Mouse (Mus musculus): ENCODE data around the gene Thy1.

The Thy1 gene

GRCm38 (mm10) chr9:44067241-44067959 is 24.2 kb downstream of the Thy1 start:
- DNase-seq, result peak; percentile 75

GRCm38 (mm10) chr9:44067960-44068330 is 24.8 kb downstream of the Thy1 start:
- no peak for DNase-seq

- no peak for DNase-seq
These were observed 26.1 kb downstream of the Thy1 start for GRCm38 (mm10) chr9:44069252-44069651.

GRCm38 (mm10) chr9:44070113-44070843 is 27.1 kb downstream of the Thy1 start:
- no peak for DNase-seq

- no peak for DNase-seq
These were observed 27.7 kb downstream of the Thy1 start for GRCm38 (mm10) chr9:44070844-44071231.

- DNase-seq, result no peak
These were observed 28.9 kb downstream of the Thy1 start for GRCm38 (mm10) chr9:44071914-44072598.

GRCm38 (mm10) chr9:44072599-44072915 is 29.4 kb downstream of the Thy1 start:
- DNase-seq, result no peak

- no peak for DNase-seq
These were observed 29.9 kb downstream of the Thy1 start for GRCm38 (mm10) chr9:44073115-44073514.

GRCm38 (mm10) chr9:44074395-44075275 is 31.5 kb downstream of the Thy1 start:
- peak; percentile 76 for DNase-seq

- no peak for DNase-seq
These were observed 32.3 kb downstream of the Thy1 start for GRCm38 (mm10) chr9:44075276-44075995.

GRCm38 (mm10) chr9:44075996-44076763 is 33.0 kb downstream of the Thy1 start:
- DNase-seq, result no peak

- DNase-seq, result peak; percentile 69
These were observed 33.6 kb downstream of the Thy1 start for GRCm38 (mm10) chr9:44076764-44077120.

GRCm38 (mm10) chr9:44077266-44077910 is 34.2 kb downstream of the Thy1 start:
- no peak for DNase-seq

GRCm38 (mm10) chr9:44078136-44078797 is 35.1 kb downstream of the Thy1 start:
- no peak for DNase-seq

- DNase-seq, result no peak
These were observed 36.0 kb downstream of the Thy1 start for GRCm38 (mm10) chr9:44078955-44079756.

GRCm38 (mm10) chr9:44079997-44080780 is 37.0 kb downstream of the Thy1 start:
- no peak for DNase-seq

GRCm38 (mm10) chr9:44080953-44081352 is 37.8 kb downstream of the Thy1 start:
- no peak for DNase-seq

GRCm38 (mm10) chr9:44081581-44081980 is 38.4 kb downstream of the Thy1 start:
- no peak for DNase-seq

- no peak for DNase-seq
These were observed 39.1 kb downstream of the Thy1 start for GRCm38 (mm10) chr9:44082266-44082665.
